Mouse (Mus musculus): ENCODE results near the gene Rnf7. TPM values are rescaled to one million over a fixed set of nuclear protein-coding genes. Genes with fewer than 3 reads are reported as not detected.
A peak's percentile ranks its signal among the peaks of the same experiment; 100 is the strongest.

Gene Rnf7
- polyA plus RNA-seq, 1 experiment from 2014 or later, result 241 TPM

GRCm38 (mm10) chr9:96455618-96456017 is 22.9 kb downstream of the Rnf7 start:
- WGBS, result 29% methylated on average over 8 of the region's 8 CpGs
- H3K27ac ChIP-seq (ENCODE audit: low read depth, low read length), result peak overlapping the region; percentile 60
- H3K4me2 ChIP-seq (ENCODE audit: low read depth, low read length), result no peak overlapping the region
- H3K9me3 ChIP-seq (ENCODE audit: control insufficient read depth, low read length), result no peaks in the 10 kb centered on the region
- H3K4me3 ChIP-seq (ENCODE audit: low read depth, low read length), result no peak overlapping the region
- no peaks in the 10 kb centered on the region for H3K27me3 ChIP-seq (ENCODE audit: control insufficient read depth, insufficient read depth, low read length)
- H3K36me3 ChIP-seq (ENCODE audit: control insufficient read depth, insufficient read depth, low read length), result no peaks in the 10 kb centered on the region
- no peak overlapping the region for H3K9ac ChIP-seq (replicated peaks; ENCODE audit: low read depth, low read length)
- H3K4me1 ChIP-seq (ENCODE audit: control insufficient read depth, insufficient read depth, low read length), result no peaks in the 10 kb centered on the region
- ATAC-seq (ENCODE audit: low read depth), result peak; percentile 76

GRCm38 (mm10) chr9:96452956-96453355 is 25.5 kb downstream of the Rnf7 start:
- Histone ChIP-seq H3K27me3 (ENCODE audit: control insufficient read depth, insufficient read depth, low read length) (no peaks in the 10 kb centered on the region), H3K27ac (ENCODE audit: low read depth, low read length) (no peak overlapping the region), H3K9me3 (ENCODE audit: control insufficient read depth, low read length) (no peaks in the 10 kb centered on the region), H3K4me3 (ENCODE audit: low read depth, low read length) (no peak overlapping the region), H3K36me3 (ENCODE audit: control insufficient read depth, insufficient read depth, low read length) (no peaks in the 10 kb centered on the region), H3K4me1 (ENCODE audit: control insufficient read depth, insufficient read depth, low read length) (no peaks in the 10 kb centered on the region), H3K4me2 (ENCODE audit: low read depth, low read length) (no peak overlapping the region), H3K9ac (replicated peaks; ENCODE audit: low read depth, low read length) (no peak overlapping the region)
- ATAC-seq (ENCODE audit: low read depth), result no peak
- 87% methylated on average over 4 of the region's 4 CpGs for WGBS

GRCm38 (mm10) chr9:96450900-96451720 is 27.4 kb downstream of the Rnf7 start:
- H3K4me3 ChIP-seq (ENCODE audit: low read depth, low read length), result no peak overlapping the region
- ATAC-seq (ENCODE audit: low read depth), result no peak
- no peaks in the 10 kb centered on the region for H3K36me3 ChIP-seq (ENCODE audit: control insufficient read depth, insufficient read depth, low read length)
- no peaks in the 10 kb centered on the region for H3K27me3 ChIP-seq (ENCODE audit: control insufficient read depth, insufficient read depth, low read length)
- H3K4me1 ChIP-seq (ENCODE audit: control insufficient read depth, insufficient read depth, low read length), result no peaks in the 10 kb centered on the region
- no peaks in the 10 kb centered on the region for H3K9me3 ChIP-seq (ENCODE audit: control insufficient read depth, low read length)
- no peak overlapping the region for H3K9ac ChIP-seq (replicated peaks; ENCODE audit: low read depth, low read length)
- H3K4me2 ChIP-seq (ENCODE audit: low read depth, low read length), result no peak overlapping the region
- 72% methylated on average over 12 of the region's 12 CpGs for WGBS
- no peak overlapping the region for H3K27ac ChIP-seq (ENCODE audit: low read depth, low read length)

GRCm38 (mm10) chr9:96449514-96449913 is 29.0 kb downstream of the Rnf7 start:
- Histone ChIP-seq H3K27me3 (ENCODE audit: control insufficient read depth, insufficient read depth, low read length) (no peaks in the 10 kb centered on the region), H3K9ac (replicated peaks; ENCODE audit: low read depth, low read length) (no peak overlapping the region), H3K4me3 (ENCODE audit: low read depth, low read length) (no peak overlapping the region), H3K9me3 (ENCODE audit: control insufficient read depth, low read length) (no peaks in the 10 kb centered on the region), H3K4me2 (ENCODE audit: low read depth, low read length) (no peak overlapping the region), H3K27ac (ENCODE audit: low read depth, low read length) (no peak overlapping the region), H3K36me3 (ENCODE audit: control insufficient read depth, insufficient read depth, low read length) (no peaks in the 10 kb centered on the region), H3K4me1 (ENCODE audit: control insufficient read depth, insufficient read depth, low read length) (no peaks in the 10 kb centered on the region)
- WGBS, result 85% methylated on average over 9 of the region's 9 CpGs
- no peak for ATAC-seq (ENCODE audit: low read depth)

- Histone ChIP-seq H3K4me2 (ENCODE audit: low read depth, low read length) (no peak overlapping the region), H3K4me1 (ENCODE audit: control insufficient read depth, insufficient read depth, low read length) (no peaks in the 10 kb centered on the region), H3K9me3 (ENCODE audit: control insufficient read depth, low read length) (no peaks in the 10 kb centered on the region), H3K27ac (ENCODE audit: low read depth, low read length) (no peak overlapping the region), H3K27me3 (ENCODE audit: control insufficient read depth, insufficient read depth, low read length) (no peaks in the 10 kb centered on the region), H3K4me3 (ENCODE audit: low read depth, low read length) (no peak overlapping the region), H3K36me3 (ENCODE audit: control insufficient read depth, insufficient read depth, low read length) (no peaks in the 10 kb centered on the region), H3K9ac (replicated peaks; ENCODE audit: low read depth, low read length) (no peak overlapping the region)
- WGBS, result 76% methylated on average over 4 of the region's 4 CpGs
- no peak for ATAC-seq (ENCODE audit: low read depth)
Measured at GRCm38 (mm10) chr9:96445351-96445750, 33.1 kb downstream of the Rnf7 start.

- no peaks in the 10 kb centered on the region for H3K36me3 ChIP-seq (ENCODE audit: control insufficient read depth, insufficient read depth, low read length)
- H3K27ac ChIP-seq (ENCODE audit: low read depth, low read length), result no peak overlapping the region
- peaks cover 4% of the 10 kb centered on the region for H3K4me1 ChIP-seq (ENCODE audit: control insufficient read depth, insufficient read depth, low read length)
- no peak overlapping the region for H3K4me3 ChIP-seq (ENCODE audit: low read depth, low read length)
- H3K9me3 ChIP-seq (ENCODE audit: control insufficient read depth, low read length), result no peaks in the 10 kb centered on the region
- no peak for ATAC-seq (ENCODE audit: low read depth)
- no peak overlapping the region for H3K4me2 ChIP-seq (ENCODE audit: low read depth, low read length)
- 27% methylated on average over 10 of the region's 10 CpGs for WGBS
- no peaks in the 10 kb centered on the region for H3K27me3 ChIP-seq (ENCODE audit: control insufficient read depth, insufficient read depth, low read length)
- no peak overlapping the region for H3K9ac ChIP-seq (replicated peaks; ENCODE audit: low read depth, low read length)
Measured at GRCm38 (mm10) chr9:96442081-96442480, 36.4 kb downstream of the Rnf7 start.

GRCm38 (mm10) chr9:96438334-96438871 is 40.1 kb downstream of the Rnf7 start:
- Histone ChIP-seq H3K4me3 (ENCODE audit: low read depth, low read length) (peak overlapping the region; percentile 29), H3K27ac (ENCODE audit: low read depth, low read length) (peak overlapping the region; percentile 53; the same call in 1 of the 2 replicates), H3K36me3 (ENCODE audit: control insufficient read depth, insufficient read depth, low read length) (no peaks in the 10 kb centered on the region), H3K4me1 (ENCODE audit: control insufficient read depth, insufficient read depth, low read length) (peaks cover 9% of the 10 kb centered on the region), H3K9me3 (ENCODE audit: control insufficient read depth, low read length) (no peaks in the 10 kb centered on the region), H3K27me3 (ENCODE audit: control insufficient read depth, insufficient read depth, low read length) (no peaks in the 10 kb centered on the region), H3K9ac (replicated peaks; ENCODE audit: low read depth, low read length) (peak overlapping the region; percentile 50; the same call in 1 of the 2 replicates), H3K4me2 (ENCODE audit: low read depth, low read length) (peak overlapping the region; percentile 51)
- 3% methylated on average over 8 of the region's 8 CpGs for WGBS
- peak; percentile 52 for ATAC-seq (ENCODE audit: low read depth)

GRCm38 (mm10) chr9:96437805-96438333 is 40.6 kb downstream of the Rnf7 start:
- Histone ChIP-seq H3K27ac (ENCODE audit: low read depth, low read length) (peak overlapping the region; percentile 53), H3K4me1 (ENCODE audit: control insufficient read depth, insufficient read depth, low read length) (peaks cover 9% of the 10 kb centered on the region), H3K36me3 (ENCODE audit: control insufficient read depth, insufficient read depth, low read length) (no peaks in the 10 kb centered on the region), H3K4me3 (ENCODE audit: low read depth, low read length) (peak overlapping the region; percentile 29), H3K27me3 (ENCODE audit: control insufficient read depth, insufficient read depth, low read length) (no peaks in the 10 kb centered on the region), H3K4me2 (ENCODE audit: low read depth, low read length) (peak overlapping the region; percentile 51), H3K9ac (replicated peaks; ENCODE audit: low read depth, low read length) (peak overlapping the region; percentile 50), H3K9me3 (ENCODE audit: control insufficient read depth, low read length) (no peaks in the 10 kb centered on the region)
- peak; percentile 66 for ATAC-seq (ENCODE audit: low read depth)
- whole genome bisulfite sequencing, result under 1% methylated on average over 25 of the region's 25 CpGs

Measured in neural tube, embryonic 14.5 days (tissue).